Mouse (Mus musculus): Measurements from ENCODE around the gene Mgll. TPM values are rescaled to one million over a fixed set of nuclear protein-coding genes. Genes with fewer than 3 reads are reported as not detected.

The Mgll gene
- polyA plus RNA-seq, 1 experiment from 2014 or later: 1.1 TPM

DNA sequence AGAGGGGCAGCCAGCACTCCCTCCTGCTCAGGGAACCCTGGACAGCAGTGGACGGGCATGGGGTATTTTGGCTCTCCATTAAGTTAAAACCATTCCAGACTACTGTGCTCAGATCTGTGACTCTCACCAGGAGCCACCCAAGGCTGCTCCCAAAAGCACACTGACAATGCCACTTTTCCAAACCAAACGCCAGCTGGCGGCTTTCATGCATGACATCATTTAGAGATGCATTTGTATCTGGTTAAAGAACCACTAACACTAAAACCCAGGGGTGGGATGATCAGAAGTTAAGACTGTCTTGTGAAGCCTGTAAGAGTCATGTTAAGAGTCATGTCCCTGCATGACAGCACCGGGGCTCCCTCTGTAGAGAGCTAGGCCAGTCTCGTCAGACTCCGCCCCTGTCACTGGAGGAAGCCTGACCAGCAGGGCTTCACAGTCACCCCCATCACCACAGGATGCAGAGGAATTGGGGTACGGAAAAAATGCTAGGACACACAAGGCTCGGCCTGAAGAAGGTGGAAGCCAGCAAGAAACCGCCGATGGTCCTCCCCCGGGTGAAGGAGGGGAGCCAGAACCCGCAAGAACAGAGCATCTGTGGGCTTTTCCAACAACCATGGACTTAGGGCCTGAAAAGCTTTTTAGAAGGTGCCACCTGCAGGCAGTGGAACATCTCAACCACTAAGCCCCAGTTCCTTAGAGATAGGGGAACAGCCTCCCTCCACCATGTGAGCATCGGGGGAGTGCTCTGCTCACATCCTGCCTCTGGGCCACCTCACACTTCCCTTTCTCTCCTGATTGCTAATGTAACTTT lies 103.4 kb downstream of the Mgll start:
- ATAC-seq (ENCODE audit: low FRiP score, low read depth): no peak
- no peak overlapping the region for H3K4me2 ChIP-seq (replicated peaks)
- WGBS: 65% methylated on average over 13 of the region's 13 CpGs
- no peaks in the 10 kb centered on the region for H3K9me3 ChIP-seq
- peaks cover 6% of the 10 kb centered on the region for H3K27me3 ChIP-seq
- peaks cover 7% of the 10 kb centered on the region; the same call in 1 of the 2 replicates for H3K4me1 ChIP-seq
- H3K27ac ChIP-seq (replicated peaks): no peak overlapping the region
- no peak overlapping the region for H3K9ac ChIP-seq (replicated peaks)
- H3K36me3 ChIP-seq: no peaks in the 10 kb centered on the region
- H3K4me3 ChIP-seq: no peak overlapping the region

DNA sequence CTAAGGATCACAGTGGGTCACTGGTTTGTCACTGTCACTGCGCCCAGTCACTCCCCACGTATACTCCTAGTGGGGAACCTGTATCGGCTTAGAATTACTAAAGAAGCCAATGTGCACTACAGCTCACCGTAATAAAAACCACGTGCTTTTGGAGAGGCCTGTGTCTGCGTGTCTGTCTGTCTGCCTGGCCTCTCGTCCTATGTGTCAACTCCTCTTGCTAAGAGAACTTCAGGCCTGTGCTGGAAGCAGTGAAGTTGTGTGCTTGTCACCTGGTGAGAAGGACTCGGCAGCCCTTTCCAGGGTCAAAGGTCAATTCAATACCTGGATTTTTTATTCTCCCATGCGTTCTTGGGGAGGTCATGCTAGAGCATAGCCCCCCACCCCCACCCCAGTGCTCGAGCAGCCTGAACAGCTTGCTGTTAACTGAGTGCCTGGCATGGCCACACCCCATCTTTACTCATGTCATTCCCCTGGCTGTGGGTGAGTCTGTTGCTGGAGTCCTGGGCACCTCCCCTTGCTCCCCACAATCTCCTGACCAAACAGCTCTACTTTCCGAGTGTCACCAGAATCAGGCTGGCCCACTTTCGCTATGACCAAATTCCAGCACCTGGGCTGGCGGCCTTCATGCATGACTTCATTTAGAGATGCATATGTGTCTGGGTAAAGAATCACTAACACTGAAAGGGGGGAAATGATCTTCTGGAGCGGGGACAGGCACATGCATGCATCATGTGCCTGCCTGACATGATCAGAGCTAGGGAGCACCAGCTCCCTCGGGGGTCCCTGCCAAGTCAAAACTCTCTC lies 104.2 kb downstream of the Mgll start:
- WGBS: 75% methylated on average over 15 of the region's 15 CpGs
- Histone ChIP-seq H3K27me3 (peaks cover 6% of the 10 kb centered on the region), H3K4me1 (peaks cover 7% of the 10 kb centered on the region; the same call in 1 of the 2 replicates), H3K4me3 (no peak overlapping the region), H3K9ac (replicated peaks) (no peak overlapping the region), H3K36me3 (no peaks in the 10 kb centered on the region), H3K9me3 (no peaks in the 10 kb centered on the region), H3K27ac (replicated peaks) (no peak overlapping the region), H3K4me2 (replicated peaks) (no peak overlapping the region)
- ATAC-seq (ENCODE audit: low FRiP score, low read depth): no peak

DNA sequence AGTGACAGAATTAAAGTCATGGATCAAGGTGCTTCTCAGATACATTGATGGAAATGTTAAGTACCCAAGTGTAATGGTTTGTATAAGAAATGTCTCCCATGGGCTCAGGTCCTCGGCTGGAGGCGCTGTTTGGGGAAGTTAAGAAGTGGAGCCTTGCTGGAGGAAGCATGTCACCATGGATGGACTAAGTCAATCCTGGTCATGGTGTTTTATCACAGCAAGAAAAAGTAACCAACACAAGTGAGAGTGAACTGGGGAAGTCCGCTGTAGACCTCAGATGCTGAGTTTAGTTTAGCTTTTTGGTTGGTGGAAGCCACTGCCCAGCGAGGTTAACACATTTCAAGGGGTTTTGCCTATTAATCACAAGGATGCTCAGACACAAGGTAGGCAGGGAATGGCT lies 105.4 kb downstream of the Mgll start:
- no peak overlapping the region for H3K4me3 ChIP-seq
- H3K27ac ChIP-seq (replicated peaks): no peak overlapping the region
- no peak for ATAC-seq (ENCODE audit: low FRiP score, low read depth)
- H3K9ac ChIP-seq (replicated peaks): no peak overlapping the region
- H3K9me3 ChIP-seq: no peaks in the 10 kb centered on the region
- H3K4me2 ChIP-seq (replicated peaks): no peak overlapping the region
- peaks cover 6% of the 10 kb centered on the region for H3K27me3 ChIP-seq
- WGBS: 89% methylated on average over 4 of the region's 4 CpGs
- no peaks in the 10 kb centered on the region for H3K36me3 ChIP-seq
- H3K4me1 ChIP-seq: peaks cover 7% of the 10 kb centered on the region; the same call in 1 of the 2 replicates

DNA sequence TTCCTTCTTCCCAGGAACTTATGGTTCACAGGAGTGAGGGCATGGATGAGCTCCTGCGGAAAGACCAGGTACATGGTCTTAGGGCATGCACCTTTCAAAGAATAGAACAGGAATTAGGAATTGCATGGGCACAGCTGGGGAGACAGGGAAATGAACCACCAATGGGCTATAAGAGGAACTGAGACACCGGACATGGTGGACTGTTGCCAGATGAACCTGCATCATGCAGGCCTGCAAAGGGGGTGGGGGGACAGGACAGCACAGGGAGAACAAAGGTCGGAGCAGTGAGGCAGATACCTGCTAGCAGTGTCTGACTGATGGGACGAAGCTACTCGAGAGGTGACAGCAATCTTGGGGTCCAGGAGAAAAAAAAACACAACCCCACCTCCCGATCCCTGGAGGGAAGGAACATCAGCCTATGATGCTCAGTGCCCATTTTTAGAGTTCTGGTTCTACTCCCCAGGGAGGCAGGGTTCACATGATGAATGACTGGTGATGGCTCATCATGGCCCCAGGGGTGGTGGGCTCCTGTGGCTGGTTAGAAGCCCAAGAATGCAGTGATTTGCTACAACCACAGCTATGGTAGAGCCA lies 106.0 kb downstream of the Mgll start:
- Histone ChIP-seq H3K36me3 (0 out of 2 replicates have a peak, but pooled peaks cover under 1% of the 10 kb centered on the region), H3K4me2 (replicated peaks) (no peak overlapping the region), H3K4me1 (peaks cover 7% of the 10 kb centered on the region; the same call in 1 of the 2 replicates), H3K27me3 (peaks cover 6% of the 10 kb centered on the region), H3K9ac (replicated peaks) (no peak overlapping the region), H3K9me3 (no peaks in the 10 kb centered on the region), H3K27ac (replicated peaks) (no peak overlapping the region), H3K4me3 (no peak overlapping the region)
- whole genome bisulfite sequencing: 83% methylated on average over 6 of the region's 6 CpGs
- no peak for ATAC-seq (ENCODE audit: low FRiP score, low read depth)

DNA sequence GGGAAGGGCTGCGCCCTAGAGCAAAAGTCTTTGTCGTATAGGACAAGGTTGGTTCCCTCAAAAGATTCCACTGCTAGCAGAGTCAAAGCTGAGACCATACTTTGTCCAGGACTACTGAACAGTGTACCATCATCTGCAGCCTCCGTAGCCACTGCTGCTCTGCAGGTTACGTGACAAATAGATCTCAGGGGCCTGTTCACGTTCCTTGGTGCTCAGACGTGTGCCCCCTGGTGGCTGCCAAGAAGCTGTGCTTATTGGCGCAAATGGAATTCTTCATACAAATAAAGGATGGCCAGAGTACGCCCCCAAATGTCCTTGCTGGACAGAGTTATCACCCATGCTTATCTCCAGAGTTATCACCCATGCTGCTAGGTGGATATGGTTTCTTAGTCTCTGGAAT lies 107.2 kb downstream of the Mgll start:
- 28% methylated on average over 8 of the region's 8 CpGs for WGBS
- H3K4me1 ChIP-seq: peaks cover 7% of the 10 kb centered on the region; the same call in 1 of the 2 replicates

DNA sequence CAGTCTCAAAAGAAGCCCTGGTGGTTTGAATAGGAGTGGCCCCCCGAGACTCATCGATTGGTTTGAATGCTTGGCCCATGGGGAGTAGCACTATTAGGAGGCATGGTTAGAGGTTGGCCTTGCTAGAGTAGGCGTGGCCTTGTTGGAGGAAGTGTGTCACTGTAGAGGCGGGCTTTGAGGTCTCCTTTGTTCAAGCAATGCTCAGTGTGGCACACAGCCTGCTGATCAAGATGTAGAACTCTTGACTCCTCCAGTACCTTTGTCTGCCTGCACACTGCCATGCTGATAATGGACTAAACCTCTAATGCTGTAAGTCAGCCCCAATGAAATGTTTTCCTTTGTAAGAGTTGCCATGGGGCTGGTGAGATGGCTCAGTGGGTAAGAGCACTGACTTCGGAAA lies 108.5 kb downstream of the Mgll start:
- no peaks in the 10 kb centered on the region for H3K9me3 ChIP-seq
- H3K4me2 ChIP-seq (replicated peaks): no peak overlapping the region
- peaks cover 6% of the 10 kb centered on the region for H3K27me3 ChIP-seq
- no peak overlapping the region for H3K4me3 ChIP-seq
- H3K9ac ChIP-seq (replicated peaks): no peak overlapping the region
- peaks cover 23% of the 10 kb centered on the region for H3K36me3 ChIP-seq
- 75% methylated on average over 5 of the region's 5 CpGs for WGBS
- 0 out of 2 replicates have a peak, but pooled peaks have one; percentile 42 for ATAC-seq (ENCODE audit: low FRiP score, low read depth)
- no peak overlapping the region for H3K27ac ChIP-seq (replicated peaks)
- no peaks in the 10 kb centered on the region for H3K4me1 ChIP-seq

More for the DNA sequence above, 107.2 kb downstream of the Mgll start:
- H3K9me3 ChIP-seq: no peaks in the 10 kb centered on the region
- H3K36me3 ChIP-seq: peaks cover 12% of the 10 kb centered on the region; the same call in 1 of the 2 replicates
- no peak overlapping the region for H3K27ac ChIP-seq (replicated peaks)
- H3K4me2 ChIP-seq (replicated peaks): no peak overlapping the region
- no peak overlapping the region for H3K9ac ChIP-seq (replicated peaks)
- peaks cover 6% of the 10 kb centered on the region for H3K27me3 ChIP-seq
- ATAC-seq (ENCODE audit: low FRiP score, low read depth): peak; percentile 53; the same call in 1 of the 2 replicates
- H3K4me3 ChIP-seq: no peak overlapping the region

DNA sequence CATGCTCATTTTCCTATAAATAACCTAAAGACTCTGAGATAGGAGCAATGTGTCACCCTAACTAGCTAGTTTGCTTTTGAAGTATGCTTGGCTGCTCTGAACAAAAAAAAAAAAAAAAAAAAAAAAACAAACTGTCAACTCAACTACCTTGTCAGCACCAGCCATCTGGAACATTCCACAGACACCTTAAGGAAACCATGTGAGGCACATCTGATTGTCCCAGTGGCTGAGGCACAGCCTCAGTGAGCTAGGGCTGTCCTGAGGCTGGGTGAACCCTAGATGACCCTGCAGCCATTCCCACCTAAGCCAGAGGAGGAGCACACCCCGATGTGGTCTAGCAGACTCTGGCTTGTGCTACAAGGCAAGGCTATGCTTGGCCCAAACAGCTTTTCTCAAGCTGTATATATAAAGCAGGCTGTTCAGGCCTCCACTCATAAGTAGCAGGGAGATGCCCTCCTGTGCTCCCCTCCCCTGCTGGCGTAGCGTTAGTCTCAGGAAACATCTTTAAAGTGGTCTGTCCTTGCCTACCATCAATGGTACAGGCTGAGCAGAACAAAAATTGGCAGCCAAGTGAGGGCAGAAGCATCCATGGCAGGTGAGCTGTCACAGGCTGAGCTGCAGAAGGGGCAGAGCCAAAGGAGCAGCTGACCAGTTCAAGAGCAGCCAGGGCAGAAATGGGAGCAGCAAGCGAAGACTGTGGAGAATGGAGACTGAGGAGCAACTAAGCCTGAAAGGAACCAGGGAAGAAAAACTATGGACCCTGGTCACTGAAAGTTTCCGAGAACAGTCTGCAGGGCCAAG lies 109.3 kb downstream of the Mgll start:
- H3K27ac ChIP-seq (replicated peaks): no peak overlapping the region
- WGBS: 89% methylated on average over 5 of the region's 5 CpGs
- H3K9me3 ChIP-seq: no peaks in the 10 kb centered on the region
- peaks cover 6% of the 10 kb centered on the region for H3K27me3 ChIP-seq
- no peaks in the 10 kb centered on the region for H3K4me1 ChIP-seq
- ATAC-seq (ENCODE audit: low FRiP score, low read depth): no peak
- H3K4me3 ChIP-seq: no peak overlapping the region
- no peak overlapping the region for H3K4me2 ChIP-seq (replicated peaks)
- peaks cover 32% of the 10 kb centered on the region for H3K36me3 ChIP-seq
- H3K9ac ChIP-seq (replicated peaks): no peak overlapping the region

DNA sequence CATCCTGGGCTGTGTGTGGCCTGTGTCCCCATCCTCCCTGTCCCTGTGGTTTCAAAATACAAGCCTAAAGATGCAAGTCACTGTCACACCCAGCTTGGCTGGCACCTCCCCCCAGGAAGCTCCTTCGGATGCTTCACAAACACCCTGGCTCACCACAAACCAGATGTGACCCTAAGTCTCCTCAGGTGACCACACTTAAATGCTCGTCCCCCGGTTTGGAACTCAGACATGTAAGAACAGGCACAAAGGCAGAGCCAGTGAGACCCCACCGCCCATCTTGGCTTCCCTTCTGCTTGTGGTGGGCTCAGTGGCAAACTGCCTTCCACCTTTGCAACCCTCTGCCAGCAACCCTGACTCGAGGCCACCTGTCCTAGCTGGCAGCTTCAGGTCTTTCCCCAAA lies 110.8 kb downstream of the Mgll start:
- H3K36me3 ChIP-seq: peaks cover 43% of the 10 kb centered on the region
- no peak overlapping the region for H3K27ac ChIP-seq (replicated peaks)
- no peaks in the 10 kb centered on the region for H3K9me3 ChIP-seq
- peaks cover 6% of the 10 kb centered on the region for H3K27me3 ChIP-seq
- H3K9ac ChIP-seq (replicated peaks): no peak overlapping the region
- H3K4me2 ChIP-seq (replicated peaks): no peak overlapping the region
- WGBS: 72% methylated on average over 5 of the region's 5 CpGs
- no peaks in the 10 kb centered on the region for H3K4me1 ChIP-seq
- H3K4me3 ChIP-seq: no peak overlapping the region
- no peak for ATAC-seq (ENCODE audit: low FRiP score, low read depth)

DNA sequence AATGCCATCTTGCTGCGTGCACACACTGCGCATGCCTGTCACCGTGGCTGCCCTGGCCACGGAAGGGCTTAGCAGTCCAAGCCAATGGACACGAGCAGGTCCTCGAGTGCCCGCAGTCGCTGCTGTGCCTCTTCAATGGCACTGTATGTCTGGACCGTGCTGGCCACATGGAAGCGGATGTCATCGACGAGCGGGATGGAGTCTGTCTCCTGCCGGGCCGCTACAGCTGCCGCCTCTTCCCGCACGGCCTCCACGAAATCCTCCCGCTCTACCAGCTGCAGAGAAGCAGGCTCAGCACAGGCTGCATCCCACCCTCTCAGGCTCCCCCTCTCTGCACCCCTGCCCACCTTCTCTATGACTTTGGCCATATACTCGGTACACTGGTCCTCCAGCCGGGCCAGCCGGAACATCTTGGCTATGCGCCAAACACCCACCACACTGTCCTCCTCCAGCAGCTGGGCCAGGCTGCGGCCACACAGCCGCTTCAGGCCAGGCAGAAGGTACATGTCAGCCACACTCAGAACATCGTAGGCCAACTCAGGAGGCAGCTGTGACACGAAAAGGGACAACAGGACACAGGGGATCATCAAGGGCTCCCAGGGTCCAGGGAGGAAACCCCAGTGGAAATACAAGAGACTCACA lies 112.1 kb downstream of the Mgll start:
- ATAC-seq (ENCODE audit: low FRiP score, low read depth): no peak
- Histone ChIP-seq H3K9ac (replicated peaks) (no peak overlapping the region), H3K4me1 (peaks cover 11% of the 10 kb centered on the region), H3K27me3 (no peaks in the 10 kb centered on the region), H3K27ac (replicated peaks) (no peak overlapping the region), H3K36me3 (peaks cover 43% of the 10 kb centered on the region), H3K4me2 (replicated peaks) (no peak overlapping the region), H3K9me3 (no peaks in the 10 kb centered on the region), H3K4me3 (no peak overlapping the region)
- 91% methylated on average over 28 of the region's 28 CpGs for WGBS

DNA sequence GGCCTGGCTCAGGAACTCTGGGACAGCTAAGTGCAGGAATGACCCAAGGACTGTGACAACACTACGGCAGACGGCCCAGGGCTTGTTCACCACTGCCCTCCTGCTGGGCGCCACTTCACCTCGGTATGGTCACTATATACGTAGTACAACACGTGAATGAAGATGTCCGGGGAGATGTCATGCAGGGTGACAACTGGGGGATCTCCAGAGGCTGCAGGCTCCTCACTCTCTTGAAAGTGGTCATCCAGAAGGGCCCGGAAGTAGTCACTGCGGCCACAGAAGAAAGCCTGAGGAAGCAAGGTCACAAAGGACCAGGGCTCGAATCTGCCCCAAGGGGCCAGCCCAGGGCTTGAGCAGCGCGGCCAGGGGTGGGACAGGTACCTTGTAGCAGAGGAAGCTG lies 113.8 kb downstream of the Mgll start:
- Histone ChIP-seq H3K27ac (replicated peaks) (no peak overlapping the region), H3K36me3 (peaks cover 43% of the 10 kb centered on the region), H3K4me1 (peaks cover 16% of the 10 kb centered on the region), H3K4me2 (replicated peaks) (no peak overlapping the region), H3K9ac (replicated peaks) (no peak overlapping the region), H3K4me3 (no peak overlapping the region), H3K27me3 (no peaks in the 10 kb centered on the region), H3K9me3 (no peaks in the 10 kb centered on the region)
- WGBS: 90% methylated on average over 12 of the region's 12 CpGs
- ATAC-seq (ENCODE audit: low FRiP score, low read depth): no peak

DNA sequence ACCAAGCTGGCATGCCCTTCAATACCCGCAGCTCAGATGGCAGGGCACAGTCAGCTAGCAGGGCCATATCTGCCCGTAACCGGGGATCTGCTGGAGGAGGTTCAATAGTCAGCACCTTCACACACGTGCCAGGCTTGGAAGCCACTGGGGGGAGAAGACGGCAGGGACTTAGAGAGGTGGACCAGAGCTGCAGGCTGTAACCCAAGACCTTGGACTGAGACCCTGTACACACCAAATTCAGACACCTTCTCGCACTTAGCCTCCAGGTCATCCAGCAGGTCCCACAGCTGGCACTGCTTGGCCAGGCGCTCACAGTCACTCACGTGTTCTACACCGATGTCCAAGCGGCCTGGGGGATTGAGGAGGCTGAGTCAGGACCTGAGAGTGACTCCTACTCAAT lies 114.4 kb downstream of the Mgll start:
- H3K9ac ChIP-seq (replicated peaks): no peak overlapping the region
- peaks cover 43% of the 10 kb centered on the region for H3K36me3 ChIP-seq
- H3K9me3 ChIP-seq: no peaks in the 10 kb centered on the region
- no peak for ATAC-seq (ENCODE audit: low FRiP score, low read depth)
- WGBS: 93% methylated on average over 10 of the region's 10 CpGs
- H3K4me3 ChIP-seq: no peak overlapping the region
- H3K4me2 ChIP-seq (replicated peaks): no peak overlapping the region
- no peak overlapping the region for H3K27ac ChIP-seq (replicated peaks)
- 0 out of 2 replicates have a peak, but pooled peaks cover 3% of the 10 kb centered on the region for H3K27me3 ChIP-seq
- H3K4me1 ChIP-seq: peaks cover 19% of the 10 kb centered on the region

All from midbrain, embryonic 12.5 days (tissue).